In genomic region chr7:30269641-30270040, GRCm38 (mm10) we compare ENCODE assay signal across 31 mouse cellular contexts. TPM values are rescaled to one million over a fixed set of nuclear protein-coding genes. Genes with fewer than 3 reads are reported as not detected.
"Had no signal": no experiment of that assay in that cellular context is flagged by ENCODE, and none has a peak within 500 bp of the region (broad histone marks: within the 10 kb centered on the region; RNA-seq: fewer than 3 reads in every experiment).

No protein-coding gene starts in this region.

- H3K9ac ChIP-seq: embryonic facial prominence, embryonic 12.5 days; embryonic facial prominence, embryonic 13.5 days; embryonic facial prominence, embryonic 15.5 days; forebrain, embryonic 12.5 days; forebrain, embryonic 13.5 days; forebrain, embryonic 15.5 days; forebrain, postnatal 0 days had no signal

- ATAC-seq: forebrain, embryonic 13.5 days; forebrain, embryonic 14.5 days; forebrain, embryonic 15.5 days; forebrain, embryonic 16.5 days; forebrain, postnatal 0 days had no signal

- H3K4me1 ChIP-seq: embryonic facial prominence, embryonic 10.5 days; embryonic facial prominence, embryonic 12.5 days; embryonic facial prominence, embryonic 13.5 days; embryonic facial prominence, embryonic 15.5 days; forebrain, embryonic 10.5 days; forebrain, embryonic 12.5 days; forebrain, embryonic 13.5 days; forebrain, embryonic 15.5 days had no signal

- H3K9me3 ChIP-seq: embryonic facial prominence, embryonic 10.5 days; embryonic facial prominence, embryonic 12.5 days; embryonic facial prominence, embryonic 13.5 days; embryonic facial prominence, embryonic 15.5 days; forebrain, embryonic 10.5 days; forebrain, embryonic 12.5 days; forebrain, embryonic 13.5 days; forebrain, embryonic 15.5 days had no signal

- H3K36me3 ChIP-seq: embryonic facial prominence, embryonic 15.5 days; forebrain, embryonic 15.5 days had no signal

- H3K4me3 ChIP-seq: embryonic facial prominence, embryonic 10.5 days; embryonic facial prominence, embryonic 12.5 days; embryonic facial prominence, embryonic 13.5 days; embryonic facial prominence, embryonic 15.5 days; erythroblast, embryonic 14.5 days; forebrain, embryonic 10.5 days; forebrain, embryonic 12.5 days; forebrain, embryonic 13.5 days; forebrain, embryonic 15.5 days; gastrocnemius, adult 2 months; heart, adult 2 months had no signal

- H3K27me3 ChIP-seq: embryonic facial prominence, embryonic 12.5 days; embryonic facial prominence, embryonic 13.5 days; embryonic facial prominence, embryonic 15.5 days; forebrain, embryonic 12.5 days; forebrain, embryonic 13.5 days; forebrain, embryonic 15.5 days had no signal

- H3K4me2 ChIP-seq: embryonic facial prominence, embryonic 12.5 days; embryonic facial prominence, embryonic 13.5 days; embryonic facial prominence, embryonic 15.5 days; forebrain, embryonic 12.5 days; forebrain, embryonic 13.5 days; forebrain, embryonic 15.5 days had no signal

- H3K27ac ChIP-seq: embryonic facial prominence, embryonic 10.5 days; embryonic facial prominence, embryonic 12.5 days; embryonic facial prominence, embryonic 13.5 days; embryonic facial prominence, embryonic 15.5 days; forebrain, embryonic 10.5 days; forebrain, embryonic 12.5 days; forebrain, embryonic 13.5 days; forebrain, embryonic 15.5 days; gastrocnemius, adult 2 months; heart, adult 2 months had no signal

- DNase-seq: cerebellum, adult 2 months; cerebellum, adult 8-10 months; cerebellum, adult 9-10 months; cerebellum, adult 9-11 months; cerebellum, postnatal 25 days; cerebellum, postnatal 36 days; embryo, embryonic 11 days; forebrain, postnatal 0 days; gastrocnemius, adult 2 months; gastrocnemius, postnatal 10 days; gastrocnemius, postnatal 14 days; gastrocnemius, postnatal 25 days; gastrocnemius, postnatal 36 days; heart, adult 18-20 months; heart, adult 2 months had no signal

RNA-seq across cellular contexts. Expression of gene Thap8, which starts 10.3 kb away (rescaled TPM):
- polyA plus RNA-seq: cerebellum, adult 2 months; erythroblast, embryonic 14.5 days had no signal

RNA-seq across cellular contexts. Expression of gene Clip3, which starts 21.9 kb away (rescaled TPM):
- polyA plus RNA-seq: erythroblast, embryonic 14.5 days had no signal

RNA-seq across cellular contexts. Expression of gene Ovol3, which starts 34.1 kb away (rescaled TPM):
- polyA plus RNA-seq: cerebellum, adult 2 months; cortical plate, adult 2 months; embryonic facial prominence, embryonic 10.5 days; embryonic facial prominence, embryonic 11.5 days; erythroblast, embryonic 14.5 days; forebrain, embryonic 10.5 days; forebrain, embryonic 11.5 days; forebrain, embryonic 12.5 days; forebrain, embryonic 13.5 days; forebrain, embryonic 14.5 days; forebrain, embryonic 15.5 days; forebrain, embryonic 16.5 days; forebrain, postnatal 0 days; frontal cortex, adult 2 months; gonadal fat pad, adult 2 months; heart, adult 2 months had no signal
